Mouse (Mus musculus): Measurements from ENCODE around the gene Calhm3. TPM values are rescaled to one million over a fixed set of nuclear protein-coding genes. Genes with fewer than 3 reads are reported as not detected.
"Not testable (repeated sequence)": the region's sequence is repeated elsewhere in the genome, so short reads cannot be mapped to it uniquely, and the experiment has no call there.

Calhm3 gene
- total RNA-seq, 2 experiments from 2014 or later = not detected

DNA sequence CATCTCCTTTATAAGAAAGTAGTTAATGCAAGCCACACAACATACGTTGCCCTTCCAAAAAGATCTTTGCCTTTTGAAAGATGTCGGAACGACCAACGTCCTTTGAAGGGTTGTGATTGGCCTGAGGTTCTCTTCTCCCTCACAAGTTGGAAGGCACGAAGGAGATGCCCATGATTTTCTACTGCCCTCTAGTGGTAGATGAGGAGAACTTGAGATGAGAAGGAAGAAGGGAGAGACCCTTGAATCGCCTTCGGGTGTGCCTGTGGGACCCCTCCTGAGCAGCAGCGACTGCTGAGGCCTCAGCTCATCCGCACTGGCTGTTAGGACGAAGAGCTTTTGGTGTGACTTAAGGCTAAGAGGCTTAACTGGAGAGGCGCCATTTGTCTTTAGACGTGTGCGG is 10.7 kb upstream of the Calhm3 start:
- peak; percentile 76 for ATAC-seq (ENCODE audit: poor library complexity, severe bottlenecking)

DNA sequence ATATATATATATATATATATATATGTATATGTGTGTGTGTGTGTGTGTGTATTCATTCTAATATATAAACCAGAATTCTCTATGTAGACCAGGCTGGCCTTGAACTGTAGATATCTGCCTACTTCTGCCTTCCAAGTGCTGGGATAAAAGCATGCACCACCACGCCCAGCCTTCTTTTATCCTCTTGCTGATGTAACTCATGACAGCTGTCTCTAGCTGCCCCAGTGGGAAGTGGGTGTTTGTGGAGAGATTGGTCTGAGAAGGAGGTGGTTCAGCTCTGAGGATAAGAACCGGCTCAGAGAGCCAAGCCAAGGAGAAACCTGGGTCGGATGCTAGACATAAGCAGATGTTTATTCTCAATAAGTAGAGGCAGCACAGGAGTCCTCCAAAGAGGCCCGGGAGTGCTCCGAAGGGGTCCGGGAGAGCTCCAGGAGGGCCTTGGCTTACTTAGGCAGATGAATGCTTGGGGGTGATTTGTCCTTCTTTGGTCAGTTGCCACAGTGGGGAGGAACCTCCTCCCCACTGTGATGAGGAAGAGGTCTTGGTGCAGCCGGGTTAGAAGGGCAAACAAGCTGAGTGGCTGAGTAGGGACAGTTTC is 10.2 kb upstream of the Calhm3 start:
- ATAC-seq (ENCODE audit: poor library complexity, severe bottlenecking) = peak; percentile 18; the same call in 1 of the 2 replicates

DNA sequence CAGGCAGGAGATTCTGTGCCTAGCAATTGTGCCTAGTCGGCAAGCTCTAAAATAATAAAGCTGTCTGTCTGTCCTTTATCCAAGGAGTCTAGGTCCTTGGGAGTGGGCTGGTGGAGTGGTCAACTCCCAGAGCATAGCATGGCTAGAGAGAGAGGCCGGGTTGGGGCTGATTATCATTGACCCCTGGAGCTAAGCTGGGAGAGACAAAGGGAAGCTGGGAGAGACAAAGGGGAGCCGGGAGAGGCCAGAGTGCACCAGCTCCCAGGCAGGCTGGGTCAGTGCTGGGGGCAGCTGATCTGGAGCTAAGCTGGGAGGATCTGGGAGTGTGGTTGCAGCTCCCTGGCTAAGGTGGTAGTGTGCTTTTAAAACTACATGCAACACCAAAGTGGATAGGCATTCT is 9.2 kb upstream of the Calhm3 start:
- no peak for ATAC-seq (ENCODE audit: poor library complexity, severe bottlenecking)

DNA sequence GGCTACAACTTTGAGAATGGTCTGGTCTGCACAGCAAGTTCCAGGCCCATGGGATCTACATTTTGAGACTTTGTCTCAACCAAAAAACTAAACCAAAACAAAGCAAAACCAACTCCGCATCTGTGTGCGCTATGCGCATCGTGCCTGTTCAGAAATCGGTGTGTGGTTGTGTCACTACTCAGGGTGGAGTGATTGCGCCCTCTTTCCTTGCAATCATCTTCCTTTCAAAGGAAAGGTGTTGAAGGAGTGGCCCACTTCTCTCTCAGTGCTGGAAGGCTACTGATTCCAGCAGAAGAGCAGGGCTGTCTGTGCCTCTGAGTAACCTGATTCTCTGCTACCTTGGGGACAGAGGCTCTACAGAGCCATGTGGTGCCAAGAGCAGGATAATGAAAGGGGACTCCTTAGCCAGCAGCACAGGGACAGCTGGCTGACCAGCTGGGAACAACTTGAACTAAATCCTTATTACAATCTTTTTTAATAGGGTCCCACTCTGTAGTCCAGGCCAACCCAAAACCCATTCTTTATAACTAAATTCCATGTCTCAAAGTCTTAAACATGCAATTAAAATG is 5.7 kb upstream of the Calhm3 start:
- no peak for ATAC-seq (ENCODE audit: poor library complexity, severe bottlenecking)

DNA sequence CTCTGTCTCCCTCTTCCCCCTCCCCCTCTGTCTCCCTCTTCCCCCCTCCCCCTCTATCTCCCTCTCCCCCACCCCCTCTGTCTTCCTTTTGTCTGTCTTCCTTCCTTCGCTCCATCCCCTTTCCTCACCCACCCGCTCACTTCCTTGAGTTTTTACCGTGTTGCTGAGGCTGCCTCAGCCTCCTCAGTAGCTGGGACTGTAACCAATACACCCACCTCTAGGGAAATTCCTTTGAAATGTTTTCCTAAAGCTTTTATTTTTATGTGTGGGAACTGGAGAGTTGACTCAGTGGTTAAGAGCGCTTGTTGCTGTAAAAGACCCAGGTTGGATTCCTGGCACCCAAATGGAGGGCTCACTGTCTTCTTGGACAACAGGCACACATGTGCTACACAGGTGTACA is 4.1 kb upstream of the Calhm3 start:
- ATAC-seq (ENCODE audit: poor library complexity, severe bottlenecking) = no peak

DNA sequence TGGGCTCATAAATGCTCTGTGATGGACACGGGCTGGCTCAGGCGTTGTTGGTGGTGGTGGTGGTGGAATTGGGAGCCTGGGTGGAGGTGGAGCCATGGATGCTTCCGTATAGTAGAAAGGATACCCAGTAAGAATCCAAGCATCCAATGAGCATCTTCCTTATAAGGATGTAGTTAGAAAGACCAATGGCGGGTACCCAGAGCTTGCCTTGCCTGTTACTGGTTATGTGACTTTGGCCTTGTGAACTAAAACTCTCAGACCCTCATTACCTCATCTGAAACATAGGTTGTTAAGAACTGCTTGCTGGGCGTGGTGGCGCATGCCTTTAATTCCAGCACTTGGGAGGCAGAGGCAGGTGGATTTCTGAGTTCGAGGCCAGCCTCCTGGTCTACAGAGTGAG is 3.8 kb downstream of the Calhm3 start:
- no peak for ATAC-seq (ENCODE audit: poor library complexity, severe bottlenecking)

DNA sequence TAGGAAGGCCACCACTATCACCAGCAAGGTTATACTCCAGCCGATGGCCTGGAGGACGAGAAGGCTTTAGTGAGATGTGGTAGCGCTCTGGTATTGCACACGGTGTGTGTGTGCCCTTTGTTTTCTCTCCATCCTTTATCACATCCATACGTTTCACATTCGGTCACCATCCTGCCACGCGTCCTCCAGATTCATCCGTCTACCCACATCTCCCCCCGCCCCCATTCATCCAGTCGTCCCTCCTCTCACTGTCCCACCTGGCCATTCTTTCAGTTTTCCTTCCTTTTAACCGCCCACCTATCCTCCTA is 5.5 kb downstream of the Calhm3 start:
- ATAC-seq (ENCODE audit: poor library complexity, severe bottlenecking) = no peak

DNA sequence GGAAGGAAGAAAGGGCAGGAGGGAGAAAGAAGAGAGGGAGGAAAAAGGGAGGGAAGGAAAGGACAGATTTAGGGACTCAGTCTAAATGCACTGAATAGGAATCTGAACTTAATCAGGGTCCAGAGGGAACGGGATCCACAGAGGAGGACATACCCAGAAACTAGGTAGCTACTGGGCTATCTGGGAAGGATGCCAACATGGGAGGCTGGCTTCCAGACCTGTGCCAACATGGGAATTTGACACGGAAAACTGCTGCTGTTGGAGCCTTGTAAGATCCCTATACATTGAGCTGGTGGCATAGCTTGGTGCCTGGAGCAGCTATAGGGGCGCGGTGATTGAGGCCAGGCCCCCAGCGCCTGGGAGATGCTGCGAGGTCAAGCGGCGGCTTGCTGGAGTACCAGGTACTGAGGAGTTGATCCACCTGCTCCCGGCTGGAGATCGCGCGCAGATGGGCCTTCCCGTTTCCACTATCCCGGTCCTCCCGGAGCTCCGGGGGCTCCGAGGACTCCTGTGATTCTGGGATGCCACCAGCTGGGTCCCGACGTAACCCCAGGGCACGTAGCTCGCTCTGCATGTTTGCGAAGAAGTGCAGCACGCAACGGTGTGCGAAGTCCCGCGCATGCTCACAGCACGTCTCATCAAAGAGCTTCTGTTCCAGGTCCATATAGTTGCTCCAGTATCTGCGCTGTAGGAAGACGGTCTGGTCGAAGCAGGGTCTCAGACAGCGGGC is 6.1 kb downstream of the Calhm3 start:
- no peak for ATAC-seq (ENCODE audit: poor library complexity, severe bottlenecking)

DNA sequence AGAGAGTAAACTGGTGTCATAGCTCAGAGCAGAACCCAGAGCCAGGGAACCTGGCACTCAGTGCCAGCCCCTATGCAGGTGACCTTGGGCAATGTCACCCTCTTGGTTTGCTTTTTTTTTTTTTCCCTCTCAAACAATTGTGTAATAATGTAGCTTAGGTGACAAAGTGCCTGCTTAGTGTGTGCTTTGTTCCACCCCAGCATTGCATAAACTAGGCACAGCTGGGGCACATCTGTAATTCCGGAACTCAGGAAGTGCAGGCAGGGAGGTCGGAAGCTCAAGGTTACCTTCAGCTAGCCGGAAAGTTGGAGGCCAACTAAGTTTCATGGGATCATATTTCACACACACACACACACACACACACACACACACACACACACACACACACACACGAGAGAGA is 7.7 kb downstream of the Calhm3 start:
- no peak for ATAC-seq (ENCODE audit: poor library complexity, severe bottlenecking)

DNA sequence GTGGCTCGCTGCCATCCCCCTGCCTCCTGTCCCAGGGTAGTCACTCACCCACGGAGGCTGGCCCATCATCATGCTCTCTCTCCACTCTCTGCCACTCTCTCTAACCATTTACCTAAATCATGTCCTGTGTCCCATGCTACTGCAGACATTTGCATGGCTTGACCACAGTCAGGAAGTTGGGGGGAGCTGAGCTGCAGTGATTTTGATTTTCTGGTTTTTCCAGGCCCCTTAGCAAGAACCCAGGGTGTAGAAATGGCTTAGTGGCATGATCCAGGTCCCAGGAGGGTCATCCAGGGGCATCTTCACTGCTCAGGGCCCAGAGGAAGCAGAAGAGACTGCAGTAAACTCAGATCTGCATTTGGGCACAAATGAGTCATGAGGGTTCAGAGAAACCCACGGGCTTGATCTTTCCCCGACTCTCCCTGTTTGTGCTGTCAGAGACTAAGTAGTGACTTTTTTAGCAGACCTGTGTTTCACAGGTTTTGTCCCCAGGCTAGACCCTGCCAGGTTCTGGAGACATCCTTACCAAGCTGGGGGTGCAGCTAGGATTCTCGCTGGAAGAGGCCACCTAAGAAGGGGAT is 9.2 kb downstream of the Calhm3 start:
- no peak for ATAC-seq (ENCODE audit: poor library complexity, severe bottlenecking)

DNA sequence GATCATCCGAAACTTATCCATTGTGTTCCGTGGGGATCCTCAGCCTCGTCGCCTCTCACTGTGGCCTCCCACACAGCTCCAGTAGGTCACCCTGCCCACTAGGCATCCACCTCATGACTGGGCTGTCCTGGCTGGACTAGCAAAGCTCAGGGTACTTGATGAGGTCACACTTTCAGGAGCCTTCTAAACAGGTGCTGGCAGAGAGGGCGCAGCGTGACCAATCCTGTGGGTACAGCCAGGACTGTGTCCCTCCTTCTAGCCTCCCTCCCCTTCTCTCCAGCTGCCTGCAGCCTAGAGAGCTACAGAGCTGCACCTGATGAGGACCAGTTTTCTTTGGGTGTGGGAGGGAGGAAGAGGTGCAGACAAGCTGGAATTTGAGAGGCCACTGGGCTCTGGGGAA is 13.4 kb downstream of the Calhm3 start, which contains the start of gene Calhm1:
Gene Calhm1 (minus strand): TSS at position 101 of the 400 bp plus-strand sequence.
- ATAC-seq (ENCODE audit: poor library complexity, severe bottlenecking) = no peak

DNA sequence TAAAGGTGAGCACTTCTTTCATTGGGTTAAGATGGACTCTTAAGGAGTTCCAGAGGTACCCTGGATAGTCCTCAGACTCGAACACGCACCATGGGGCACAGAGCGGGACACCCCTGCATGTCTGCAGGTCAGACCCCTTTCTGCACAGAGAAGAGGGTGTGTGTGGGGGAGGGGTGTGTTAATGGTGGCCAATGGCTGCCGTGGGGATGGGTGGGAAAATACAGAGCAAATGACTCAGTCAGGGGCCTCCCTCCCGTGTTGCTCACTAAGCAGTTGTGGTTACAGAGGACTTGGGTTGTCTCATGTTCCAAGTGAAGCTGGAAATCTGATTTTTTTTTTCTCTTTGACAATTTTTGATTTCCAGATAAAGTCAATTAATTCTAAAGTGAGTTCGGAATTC is 15.1 kb downstream of the Calhm3 start:
- ATAC-seq (ENCODE audit: poor library complexity, severe bottlenecking) = no peak

DNA sequence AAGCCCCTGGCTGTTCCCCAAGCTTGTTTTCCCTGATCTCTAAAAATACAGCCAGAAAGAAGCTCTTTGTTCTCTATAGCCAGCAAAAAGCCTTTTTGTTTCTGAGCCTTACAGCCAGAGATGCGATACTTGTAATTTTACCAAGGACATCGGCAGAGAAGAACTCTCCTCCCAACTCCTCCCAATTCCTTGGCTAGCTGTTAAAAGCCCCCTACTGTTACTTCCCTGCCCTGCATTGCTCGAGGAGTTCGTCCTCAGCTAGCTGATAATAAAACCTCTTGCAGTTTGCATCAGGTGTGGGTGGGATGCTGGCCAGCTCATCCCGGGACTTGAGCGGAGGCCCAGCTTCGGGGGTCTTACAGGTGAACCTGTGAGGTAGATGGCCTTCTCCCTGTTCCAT is 18.0 kb downstream of the Calhm3 start:
- not testable (repeated sequence) for ATAC-seq (ENCODE audit: poor library complexity, severe bottlenecking)

DNA sequence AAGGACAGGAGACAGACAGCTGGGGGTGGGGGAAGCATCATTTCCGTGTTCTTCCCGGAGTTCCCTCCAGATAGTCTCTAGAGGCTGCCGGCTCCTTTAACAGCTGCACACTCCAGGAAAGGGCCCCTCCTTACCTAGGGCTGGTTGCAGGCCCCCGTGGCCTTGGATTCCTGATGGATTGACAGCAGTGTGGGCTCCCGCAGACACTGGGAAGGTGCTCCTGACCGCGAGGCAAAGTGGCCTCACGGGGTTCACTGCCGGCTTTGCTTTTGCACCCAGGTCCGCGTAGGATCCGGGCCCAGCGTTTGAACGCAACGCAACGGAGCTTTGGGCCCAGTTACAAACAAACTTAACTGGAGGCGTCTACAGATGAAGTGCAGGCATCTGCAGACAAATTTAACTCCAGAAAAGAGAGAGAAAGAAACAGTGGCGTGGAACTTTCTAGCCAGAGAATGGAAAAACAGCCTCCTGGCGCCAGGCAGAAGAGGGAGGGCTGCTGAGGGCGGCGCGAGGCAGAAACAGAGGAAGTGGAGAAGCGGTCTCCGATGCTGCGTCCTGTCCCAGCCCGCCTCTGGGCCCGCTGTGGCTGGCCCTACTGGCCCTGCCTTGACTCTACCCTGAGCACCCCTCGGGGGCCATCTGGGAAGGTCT is 19.7 kb downstream of the Calhm3 start, which contains the start of gene Calhm2:
Gene Calhm2 (minus strand): TSS at position 524 of the 651 bp plus-strand sequence.
- ATAC-seq (ENCODE audit: poor library complexity, severe bottlenecking) = peak; percentile 75

DNA sequence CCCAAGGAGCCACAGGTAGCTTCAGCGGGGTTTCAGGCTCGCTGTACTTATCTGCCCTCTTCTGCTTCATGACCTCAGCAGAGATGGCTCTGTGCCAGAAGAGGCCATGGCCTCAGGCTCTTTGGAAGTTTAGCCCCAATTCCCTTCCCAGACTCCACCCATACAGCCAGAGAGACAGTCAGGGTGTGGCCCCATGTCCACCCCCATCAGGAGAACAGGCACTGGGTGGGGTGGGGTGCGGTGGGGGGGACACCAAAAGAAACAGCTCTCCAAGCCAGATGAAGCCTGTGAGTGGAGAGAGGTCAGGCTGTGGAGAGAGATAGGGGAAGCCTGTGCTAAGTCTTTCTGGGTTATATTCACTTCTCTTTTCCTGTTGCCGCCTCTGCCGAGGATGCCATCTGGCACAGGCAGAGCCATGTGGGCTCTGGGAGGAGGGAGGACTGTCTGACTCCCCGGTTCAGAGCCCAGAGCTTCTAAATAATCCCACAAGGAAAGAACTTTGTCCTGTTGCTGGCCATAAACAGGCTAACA is 20.4 kb downstream of the Calhm3 start:
- ATAC-seq (ENCODE audit: poor library complexity, severe bottlenecking) = peak; percentile 59

DNA sequence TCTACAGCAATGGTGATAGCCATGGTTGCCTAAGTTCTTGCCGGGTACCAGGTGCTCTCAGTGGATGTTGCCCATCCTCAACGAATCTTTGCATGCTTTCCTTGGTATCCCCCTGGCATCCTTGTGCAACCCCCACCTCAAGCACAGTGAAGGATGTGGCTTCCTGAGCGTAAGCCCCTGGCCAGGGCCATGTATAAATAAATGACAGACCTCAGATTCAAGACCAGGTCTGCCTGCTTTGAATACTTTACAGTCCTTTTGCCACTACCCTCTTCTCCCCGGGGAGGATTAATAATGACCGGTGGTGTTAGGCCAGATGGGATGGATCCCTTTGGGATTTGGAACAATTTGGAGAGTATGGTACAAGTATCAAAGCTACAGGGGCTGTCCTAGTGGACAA is 21.4 kb downstream of the Calhm3 start:
- no peak for ATAC-seq (ENCODE audit: poor library complexity, severe bottlenecking)

DNA sequence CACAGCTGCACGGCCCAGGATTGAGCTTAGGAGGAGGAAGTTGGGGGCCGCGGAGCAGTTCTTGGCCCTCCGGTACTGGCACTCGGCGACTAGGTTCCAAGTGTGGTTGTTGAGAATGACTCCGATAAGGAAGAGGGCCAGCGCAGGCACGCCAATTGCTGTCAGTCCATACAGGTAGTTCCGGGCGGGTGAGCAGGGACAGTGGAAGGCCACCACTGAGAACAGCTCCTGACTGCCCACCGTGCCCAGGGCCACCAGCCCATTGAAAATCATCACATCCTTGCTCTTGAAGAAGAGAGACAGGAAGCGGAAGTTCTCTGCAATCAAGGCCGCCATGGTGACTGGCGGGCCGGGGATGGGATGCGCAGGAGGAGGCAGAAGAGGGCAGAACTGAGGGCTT is 22.0 kb downstream of the Calhm3 start:
- no peak for ATAC-seq (ENCODE audit: poor library complexity, severe bottlenecking)

DNA sequence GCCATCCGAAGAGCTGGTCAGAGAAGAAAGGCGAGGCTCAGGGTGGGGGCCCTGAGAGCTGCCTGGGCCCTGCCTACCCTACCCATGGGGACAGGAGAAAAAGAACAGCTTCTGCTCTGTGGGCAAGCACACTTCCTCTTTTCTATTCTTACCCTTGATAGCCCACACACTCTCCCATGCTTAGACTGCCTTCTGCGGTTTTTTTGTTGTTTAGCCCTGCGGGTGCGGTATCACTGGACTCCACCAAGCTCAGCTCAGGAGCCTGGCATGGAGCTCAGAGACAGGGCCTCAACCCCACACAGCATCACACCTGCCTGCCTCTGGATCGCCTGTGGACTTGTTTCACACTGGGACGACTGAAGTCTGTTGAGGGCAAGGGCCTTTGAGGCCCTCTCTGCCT is 24.4 kb downstream of the Calhm3 start:
- ATAC-seq (ENCODE audit: poor library complexity, severe bottlenecking) = peak; percentile 77

DNA sequence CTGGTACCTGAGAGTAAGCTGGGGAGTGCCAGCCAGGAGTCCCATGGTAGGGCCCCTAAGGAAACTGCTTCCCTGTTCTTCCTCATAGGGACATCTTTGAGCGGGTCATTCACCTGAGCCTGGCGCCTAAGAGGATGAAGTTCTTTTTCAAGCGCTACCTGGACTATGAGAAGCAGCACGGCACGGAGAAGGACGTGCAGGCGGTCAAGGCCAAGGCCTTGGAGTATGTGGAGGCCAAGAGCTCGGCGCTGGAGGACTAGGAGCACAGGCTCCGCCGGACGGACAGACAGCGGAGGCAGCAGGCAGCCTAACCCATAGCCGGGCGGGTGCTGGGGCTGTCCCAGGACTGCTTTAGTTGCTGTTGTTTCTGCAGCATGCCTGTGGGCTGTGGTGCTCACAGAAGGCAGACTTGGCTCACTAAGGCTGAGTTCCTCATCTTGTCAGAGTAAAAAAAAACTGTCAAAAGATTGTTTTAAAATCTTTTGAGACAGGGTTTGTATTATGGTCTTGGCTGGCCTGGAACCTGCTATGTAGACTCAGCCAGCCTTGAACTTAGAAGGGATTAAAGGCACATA is 26.9 kb downstream of the Calhm3 start:
- ATAC-seq (ENCODE audit: poor library complexity, severe bottlenecking) = no peak

DNA sequence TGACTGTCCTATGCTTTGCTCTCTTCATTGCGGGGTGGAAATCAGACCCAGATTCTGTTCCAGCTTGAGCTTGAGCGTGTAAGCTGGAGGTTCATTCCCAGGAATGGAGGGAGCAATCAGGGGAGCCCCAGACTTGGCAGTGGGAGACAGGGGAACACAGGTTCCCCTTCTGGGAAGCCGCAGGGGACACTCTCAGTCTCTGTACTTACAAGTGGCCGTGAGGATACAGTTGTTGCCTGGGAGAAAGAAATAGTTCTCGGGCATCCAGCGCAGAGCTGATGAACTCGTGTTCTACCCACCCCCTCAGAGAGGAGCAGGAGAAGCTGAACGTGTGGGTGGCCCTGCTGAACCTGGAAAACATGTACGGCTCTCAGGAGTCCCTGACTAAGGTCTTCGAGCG is 28.7 kb downstream of the Calhm3 start:
- ATAC-seq (ENCODE audit: poor library complexity, severe bottlenecking) = no peak

DNA sequence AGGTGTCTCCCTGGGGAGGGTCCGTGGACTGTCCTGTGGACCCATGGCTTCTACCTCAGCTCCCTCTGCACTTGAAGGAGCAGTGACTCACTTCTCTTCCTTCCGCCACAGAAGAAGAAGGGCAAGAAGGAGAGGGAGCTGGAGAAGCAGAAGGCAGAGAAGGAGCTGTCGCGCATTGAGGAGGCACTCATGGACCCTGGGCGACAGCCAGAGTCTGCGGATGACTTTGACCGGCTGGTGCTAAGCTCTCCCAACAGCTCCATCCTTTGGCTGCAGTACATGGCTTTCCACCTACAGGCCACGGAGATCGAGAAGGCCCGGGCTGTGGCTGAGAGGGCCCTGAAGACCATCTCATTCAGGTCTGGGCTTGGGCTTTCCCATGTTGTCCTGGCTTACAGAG is 29.4 kb downstream of the Calhm3 start:
- ATAC-seq (ENCODE audit: poor library complexity, severe bottlenecking) = no peak
